Mouse (Mus musculus) cerebellum, postnatal 36 days (tissue): ENCODE measurements around the gene Tfpt.
"Not testable (repeated sequence)": the region's sequence is repeated elsewhere in the genome, so short reads cannot be mapped to it uniquely, and the experiment has no call there.

Experiments
- DNase-seq, 2 experiments: peaks; one replicate each; pipeline ENCODE4 v3.0.0; 2021 to 2022; ENCODE audit warnings: mixed read lengths in 2 of 2

The Tfpt gene

DNA sequence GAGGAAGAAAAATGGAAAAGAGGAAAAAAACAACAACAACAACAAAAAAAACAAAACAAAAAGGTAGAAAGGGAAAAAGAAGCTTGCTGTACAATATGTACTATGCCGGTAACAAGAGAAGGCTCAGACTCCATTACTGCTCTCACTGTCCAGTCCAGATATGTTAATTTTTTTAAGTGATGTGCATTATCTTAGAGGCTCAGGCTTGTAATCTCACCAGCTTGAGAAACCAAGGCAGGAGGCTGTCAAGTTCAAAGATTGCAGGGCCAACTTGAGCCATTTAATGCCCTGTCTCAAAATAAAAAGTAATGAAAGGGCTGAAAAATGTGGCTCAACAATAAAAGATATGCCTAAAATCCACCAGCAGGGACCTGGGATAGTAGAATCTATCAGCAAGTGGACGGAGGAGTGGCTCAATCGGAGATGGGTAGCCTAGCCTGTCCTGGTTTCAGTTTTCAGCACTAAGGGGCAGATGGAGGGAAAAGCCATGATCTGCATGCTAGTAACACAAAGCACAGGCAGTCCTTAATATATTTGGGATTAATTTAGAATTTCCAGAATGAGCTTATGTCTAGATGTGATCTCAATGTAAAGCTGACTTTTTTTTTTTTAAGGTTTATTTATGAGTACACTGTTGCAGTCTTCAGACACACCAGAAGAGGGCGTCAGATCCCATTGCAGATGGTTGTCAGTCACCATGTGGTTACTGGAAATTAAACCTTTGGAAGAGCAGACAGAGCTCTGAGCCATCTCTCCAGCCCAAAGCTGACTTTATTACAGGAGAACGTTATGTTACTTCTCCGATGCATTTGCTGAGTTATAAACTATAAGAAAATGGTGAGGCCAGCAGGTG, 13.1 kb downstream of the Tfpt start:
- DNase-seq: peak; percentile 56 to 71

DNA sequence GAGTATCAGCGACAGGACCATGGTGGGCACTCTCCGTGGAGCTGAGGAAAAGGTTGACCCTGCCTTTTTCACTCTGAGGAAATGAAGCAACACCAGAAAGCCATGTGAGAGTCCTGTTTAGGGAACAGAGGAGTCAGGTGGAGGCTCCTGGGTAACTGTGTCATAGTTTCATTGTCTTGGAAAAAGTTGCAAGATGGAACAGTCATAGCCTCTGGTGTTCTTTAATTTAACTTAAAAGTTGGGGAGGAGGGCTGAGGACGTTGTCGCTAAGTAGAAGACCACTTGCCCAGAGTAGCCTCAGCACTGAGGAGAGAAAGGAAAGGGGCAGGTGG, 13.7 kb downstream of the Tfpt start, which contains the start of gene Oscar:
Gene Oscar, minus strand, starts transcription at position 101 of the 332 bp plus-strand sequence.
- DNase-seq: no peak

DNA sequence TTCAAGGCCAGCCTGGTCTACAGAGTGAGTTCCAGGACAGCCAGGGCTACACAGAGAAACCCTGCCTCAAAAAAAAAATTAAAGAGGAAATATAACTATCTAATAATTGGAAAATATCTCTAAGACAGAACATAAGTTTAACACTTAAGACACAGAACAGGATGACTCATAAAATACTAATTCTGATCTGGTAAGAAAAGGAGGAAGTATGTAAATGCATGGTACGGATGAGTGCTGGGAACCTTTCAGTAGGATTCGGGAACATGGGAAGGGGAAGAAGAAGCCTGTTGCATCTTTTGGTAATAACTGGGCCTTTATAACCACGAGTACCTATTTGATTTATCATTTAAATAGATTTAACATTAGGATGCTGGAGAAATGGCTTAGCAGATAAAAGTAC, 15.7 kb downstream of the Tfpt start:
- DNase-seq: no peak

DNA sequence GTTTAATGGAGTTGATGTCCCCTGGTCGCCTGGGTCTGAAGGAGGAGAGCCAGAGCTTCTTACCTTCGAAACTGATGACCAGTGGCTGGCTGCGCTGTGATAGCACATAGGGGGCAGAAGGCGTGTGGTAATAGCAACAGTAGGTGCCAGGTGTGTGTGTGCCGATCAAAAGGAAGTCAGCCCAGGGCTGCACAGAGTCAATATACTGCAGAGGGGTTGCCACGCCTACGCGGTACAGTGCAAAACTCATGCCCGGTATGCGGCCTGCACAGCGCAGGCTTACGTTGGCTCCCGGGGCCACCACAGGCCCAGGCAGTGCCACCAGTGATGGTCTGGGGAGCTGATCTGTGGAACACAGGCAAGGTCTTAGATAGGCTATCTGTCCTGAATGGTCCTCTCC, 18.7 kb downstream of the Tfpt start:
- no peak for DNase-seq

DNA sequence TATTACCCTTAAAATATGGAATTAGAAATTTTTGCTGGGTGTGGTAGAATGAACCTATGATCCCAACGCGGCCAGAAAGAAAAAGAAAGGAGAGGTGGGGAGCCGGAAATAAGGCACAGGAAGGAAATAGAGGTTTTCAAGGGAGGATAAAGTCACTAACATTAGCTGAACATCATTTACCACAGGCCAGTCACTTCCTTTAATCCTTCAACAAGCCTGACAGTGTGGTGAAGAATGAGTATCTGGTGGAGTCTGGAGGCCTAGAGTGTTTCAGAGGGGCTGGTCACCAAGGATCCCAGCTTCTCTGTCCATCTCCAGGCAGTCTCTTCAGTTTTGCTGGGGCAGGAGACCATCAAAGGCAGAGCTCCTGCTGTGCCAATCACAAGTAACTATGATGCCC, 19.3 kb downstream of the Tfpt start:
- no peak for DNase-seq

DNA sequence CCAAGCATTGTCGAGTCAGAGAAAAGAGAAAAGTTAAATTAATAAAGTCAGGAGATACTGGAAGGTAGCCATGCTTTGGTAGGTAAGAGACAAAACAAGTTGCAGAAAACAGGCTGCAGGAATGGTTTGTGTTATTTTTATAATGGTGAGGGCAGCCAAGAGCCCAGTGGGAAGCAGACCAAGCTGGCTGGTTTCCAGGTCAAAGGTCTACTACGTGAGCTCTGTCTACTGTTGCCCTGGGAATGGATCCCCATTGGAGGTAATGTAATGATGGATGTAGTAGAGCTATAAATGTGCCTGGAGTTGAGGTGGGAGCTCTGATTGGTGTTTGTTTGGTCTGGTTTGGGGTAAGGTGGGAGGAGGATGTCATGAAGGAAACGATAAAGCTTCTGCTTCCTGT, 20.6 kb downstream of the Tfpt start:
- DNase-seq: no peak

DNA sequence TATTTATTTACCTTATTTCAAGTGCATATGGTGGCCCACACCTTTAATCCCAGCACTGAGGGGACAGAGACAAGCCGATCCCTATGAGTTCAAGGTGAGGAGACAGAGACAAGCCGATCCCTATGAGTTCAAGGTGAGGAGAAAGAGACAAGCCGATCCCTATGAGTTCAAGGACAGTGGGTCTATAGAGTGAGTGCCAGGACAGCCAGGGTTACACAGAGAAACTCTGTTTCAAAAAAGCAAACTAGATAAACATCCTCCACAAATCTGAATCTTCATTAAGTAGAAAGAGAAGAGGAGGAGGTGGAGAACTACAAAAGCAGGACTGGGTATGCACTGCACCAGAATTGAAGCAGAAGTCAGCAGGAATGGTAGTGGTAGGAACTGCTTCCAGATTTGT, 21.1 kb downstream of the Tfpt start:
- no peak for DNase-seq

DNA sequence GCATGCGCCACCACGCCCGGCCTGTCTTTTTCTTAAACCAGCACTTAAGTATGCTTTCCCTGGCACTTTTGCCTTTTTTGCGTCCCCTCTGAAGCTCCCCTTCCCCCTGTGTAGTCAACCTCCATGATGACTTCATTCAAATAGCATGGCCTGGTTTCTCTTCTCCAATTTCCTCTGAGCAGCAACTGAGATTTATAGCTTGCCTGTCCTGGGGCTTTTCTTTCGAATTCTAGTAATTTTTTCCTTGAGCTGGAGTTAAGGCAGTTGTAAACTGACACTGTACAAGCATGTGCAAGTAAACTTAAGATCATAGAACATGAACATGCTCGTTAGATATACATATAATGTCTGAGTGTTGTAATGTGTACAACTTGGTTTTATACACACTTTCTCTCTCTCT, 22.3 kb downstream of the Tfpt start:
- no peak for DNase-seq

DNA sequence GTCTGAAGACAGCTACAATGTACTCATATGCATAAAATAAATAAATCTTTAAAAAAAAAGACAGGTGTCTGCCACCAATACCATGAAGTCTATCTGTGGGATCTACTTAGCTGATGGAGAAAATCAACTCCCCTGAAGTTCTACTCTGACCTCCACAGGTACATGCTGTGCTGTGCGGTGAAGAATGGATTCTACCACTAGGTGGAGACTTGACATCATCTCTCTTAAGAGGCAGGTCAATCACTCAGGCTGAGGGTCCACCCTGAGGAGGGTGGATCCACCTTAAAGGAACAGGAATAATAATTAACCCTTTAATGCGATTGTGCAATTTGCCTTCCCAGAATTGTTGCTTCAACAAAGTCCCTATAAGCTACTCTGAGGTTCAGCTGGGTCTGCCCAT, 22.9 kb downstream of the Tfpt start:
- DNase-seq: no peak

DNA sequence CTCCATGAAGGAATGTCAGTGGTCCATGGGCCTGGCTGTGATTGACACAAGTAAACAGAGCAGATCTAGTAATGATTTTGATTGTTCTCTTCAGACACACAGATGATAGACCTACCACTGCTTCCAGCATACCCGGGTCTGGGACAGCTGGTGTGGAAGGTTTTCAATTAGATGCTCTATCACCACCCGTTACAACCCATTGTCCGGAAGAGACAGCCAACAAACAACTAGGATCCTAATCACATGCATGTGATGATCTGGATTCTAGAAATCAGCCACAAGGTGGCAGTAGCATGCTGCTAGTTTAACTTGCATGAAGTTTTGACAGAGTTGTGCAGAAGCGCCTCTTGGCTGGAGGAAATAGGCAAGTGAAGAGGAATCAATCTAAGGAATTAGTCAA, 28.6 kb downstream of the Tfpt start:
- peak; percentile 43 to 60 for DNase-seq

DNA sequence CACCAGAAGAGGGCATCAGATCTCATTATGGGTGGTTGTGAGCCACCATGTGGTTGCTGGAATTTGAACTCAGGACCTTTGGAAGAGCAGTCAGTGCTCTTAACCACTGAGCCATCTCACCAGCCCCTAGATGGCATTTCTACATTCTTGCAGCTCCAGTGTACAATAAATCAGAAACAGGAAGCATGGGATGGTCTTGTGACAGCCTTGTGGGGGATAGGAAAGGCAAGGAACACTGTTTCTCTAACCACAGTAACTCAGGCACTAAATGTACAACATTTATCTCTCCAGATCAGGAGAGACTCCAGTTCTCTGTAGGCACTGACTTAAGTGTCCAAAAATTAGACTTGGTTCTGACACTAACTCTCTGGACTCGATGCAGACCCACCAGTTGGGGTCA, 32.0 kb downstream of the Tfpt start:
- DNase-seq: not testable (repeated sequence)

DNA sequence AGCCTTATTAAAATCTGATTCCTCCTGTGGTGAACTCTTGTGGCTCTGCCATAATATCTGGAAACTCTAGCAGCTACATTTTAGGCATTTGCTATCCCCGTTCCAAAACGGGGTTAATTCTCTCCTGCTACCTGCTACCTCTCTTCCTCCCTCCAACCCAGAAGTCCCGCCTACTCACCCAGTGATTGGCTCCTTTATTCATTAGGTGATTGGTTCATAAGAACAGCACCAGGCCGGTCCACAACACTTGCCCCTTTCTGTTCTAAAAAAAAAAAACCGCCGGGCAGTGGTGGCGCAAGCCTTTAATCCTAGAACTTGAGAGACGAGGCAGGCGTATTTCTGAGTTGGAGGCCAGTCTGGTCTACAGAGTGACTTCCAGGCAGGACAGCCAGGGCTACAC, 34.6 kb downstream of the Tfpt start:
- DNase-seq: no peak

DNA sequence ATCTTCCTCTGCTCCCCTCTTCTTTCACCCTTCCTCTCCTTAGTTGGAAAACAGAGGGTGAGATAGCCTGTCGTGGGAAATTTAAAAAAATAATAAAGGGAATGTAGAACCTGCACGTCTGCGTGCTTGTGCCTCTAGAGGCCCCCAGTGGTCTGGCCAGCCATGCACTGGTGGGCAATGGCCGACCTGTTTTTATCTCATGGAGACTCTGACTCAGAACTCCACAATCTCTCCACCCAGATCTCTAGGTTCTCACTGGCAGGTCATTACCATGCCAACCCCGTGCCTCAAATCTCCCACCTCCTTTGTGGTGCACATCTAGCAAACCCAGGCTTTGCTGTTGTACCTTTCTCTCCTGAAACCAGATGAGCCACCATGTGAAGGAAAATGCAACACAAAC, 35.0 kb downstream of the Tfpt start:
- DNase-seq: no peak

DNA sequence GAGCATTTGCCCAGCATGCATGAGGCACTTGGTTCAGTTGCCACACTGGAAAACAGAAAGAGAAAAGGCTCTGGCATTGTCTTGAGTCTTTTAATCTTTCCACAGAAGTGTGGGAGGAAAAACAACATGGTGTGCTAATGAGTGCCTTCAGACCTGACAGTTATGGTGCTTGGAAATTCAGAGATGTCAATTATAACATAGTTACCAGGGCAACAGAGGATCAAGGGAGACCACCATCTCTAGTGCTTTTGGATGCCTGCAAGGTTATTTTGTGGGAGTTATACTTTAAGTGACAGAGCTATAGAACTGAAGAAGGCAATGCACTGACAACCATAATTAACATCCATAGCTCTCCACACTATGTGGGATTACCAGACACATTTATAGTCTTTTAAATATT, 35.9 kb downstream of the Tfpt start:
- no peak for DNase-seq

DNA sequence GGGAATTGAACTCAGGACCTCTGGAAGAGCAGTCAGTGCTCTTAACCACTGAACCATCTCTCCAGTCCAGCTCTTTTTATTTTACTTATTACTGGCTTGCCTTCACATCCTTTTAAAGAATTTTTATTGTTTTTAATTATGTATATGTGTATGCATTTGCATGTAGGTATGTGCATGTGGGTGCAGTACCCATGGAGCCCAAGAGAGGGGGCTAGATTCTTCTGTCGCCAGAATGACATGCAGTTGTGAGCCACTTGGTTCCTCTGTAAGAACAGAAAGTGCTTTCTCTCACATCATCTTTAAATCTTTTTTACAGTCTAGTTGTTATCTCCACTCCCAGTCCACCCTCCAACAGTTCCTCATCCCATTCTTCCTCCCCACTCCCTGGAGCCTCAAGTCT, 38.2 kb downstream of the Tfpt start:
- no peak for DNase-seq

DNA sequence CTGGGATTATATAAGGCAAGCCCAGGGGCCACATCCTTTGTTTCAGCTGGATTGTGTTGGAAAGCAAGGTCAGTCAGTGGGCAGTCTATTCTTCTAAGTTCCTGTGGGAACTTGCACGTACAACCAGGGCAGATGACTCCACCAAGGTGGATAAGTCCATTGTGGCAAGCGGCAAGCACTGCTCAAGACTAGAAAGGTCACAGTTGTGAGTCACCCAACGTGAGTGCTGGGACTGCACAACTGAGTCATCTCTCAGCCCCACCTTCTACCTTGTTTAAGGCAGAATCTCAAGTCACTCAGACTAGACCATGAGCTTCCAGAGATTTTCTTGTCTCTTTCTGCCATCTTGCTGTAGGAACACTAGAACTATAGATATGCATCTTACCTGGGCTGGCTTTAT, 39.2 kb downstream of the Tfpt start:
- DNase-seq: no peak

DNA sequence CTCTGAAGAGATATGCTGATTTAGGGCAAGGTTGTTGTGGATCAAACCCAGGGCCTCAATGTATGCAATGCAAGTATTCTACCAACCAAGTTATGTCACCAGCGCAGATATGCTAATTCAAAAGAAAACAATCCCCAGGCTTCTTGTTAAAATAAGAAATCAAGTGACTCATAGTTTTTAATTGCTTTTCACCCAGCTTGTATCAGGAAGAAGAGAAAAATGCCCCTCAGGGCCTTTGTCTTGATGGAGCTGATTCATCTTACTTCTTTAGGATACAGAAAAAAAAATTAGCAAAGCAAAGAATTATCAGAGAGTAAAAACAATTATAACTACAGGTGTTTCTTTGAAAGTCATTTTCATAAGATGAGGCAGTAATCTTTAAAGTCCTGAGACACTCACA, 42.4 kb downstream of the Tfpt start:
- DNase-seq: no peak

DNA sequence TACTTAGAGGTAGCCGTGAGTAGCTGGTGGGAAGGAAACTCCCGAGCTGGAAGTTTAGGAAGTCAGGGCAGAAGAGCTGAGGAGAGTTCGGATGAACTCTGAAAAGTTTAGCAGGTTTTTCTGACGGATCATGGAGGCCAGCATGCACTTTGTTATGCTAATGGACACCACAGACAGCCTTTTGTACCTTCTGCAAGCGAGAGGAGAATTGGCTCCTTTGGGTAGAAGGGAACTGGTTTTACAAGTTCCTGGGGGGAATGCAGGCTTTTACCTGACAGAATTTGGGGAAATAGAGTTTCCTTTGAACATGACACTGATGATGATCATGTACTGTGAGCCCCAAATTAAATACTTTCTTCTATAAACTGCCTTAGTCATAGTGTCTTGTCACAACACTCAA, 43.5 kb downstream of the Tfpt start:
- no peak for DNase-seq

DNA sequence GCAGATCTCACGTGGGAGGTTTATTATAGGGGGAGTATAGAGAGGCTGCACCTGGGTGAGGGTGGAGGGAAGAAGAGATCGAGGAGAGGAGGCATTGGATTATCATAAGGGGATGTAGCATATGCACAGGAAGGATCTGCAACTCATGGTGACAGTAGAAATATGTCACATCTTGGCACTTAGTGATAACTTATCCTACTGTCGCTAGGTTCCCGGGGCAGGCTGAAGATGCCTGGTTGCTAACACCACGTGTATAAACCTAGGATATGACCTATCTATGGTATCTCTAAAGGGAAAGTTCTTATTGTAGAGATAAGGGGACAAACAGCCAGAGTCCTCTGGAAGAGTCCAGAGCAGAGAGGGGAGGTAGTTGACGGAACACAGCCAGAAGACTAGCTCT, 44.0 kb downstream of the Tfpt start:
- DNase-seq: no peak

DNA sequence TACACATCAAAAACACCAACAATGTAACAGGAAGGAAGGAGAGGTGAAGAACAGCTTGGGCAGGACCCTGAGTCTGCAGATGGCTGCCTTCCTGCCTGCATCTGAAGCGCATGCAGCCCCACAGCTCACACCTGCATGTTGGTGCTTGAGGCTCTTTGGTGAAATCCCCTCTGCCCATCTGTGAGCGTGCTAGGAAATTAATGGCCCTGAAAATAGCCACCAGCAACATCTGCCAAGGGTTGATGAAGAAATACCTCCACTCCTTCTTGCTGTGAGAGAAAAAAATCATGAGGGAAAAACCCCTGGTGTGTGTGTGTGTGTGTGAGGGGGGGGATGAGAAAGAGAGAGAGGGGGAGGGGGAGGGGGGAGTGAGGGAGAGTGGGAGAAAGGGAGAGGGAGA, 49.7 kb downstream of the Tfpt start:
- no peak for DNase-seq

DNA sequence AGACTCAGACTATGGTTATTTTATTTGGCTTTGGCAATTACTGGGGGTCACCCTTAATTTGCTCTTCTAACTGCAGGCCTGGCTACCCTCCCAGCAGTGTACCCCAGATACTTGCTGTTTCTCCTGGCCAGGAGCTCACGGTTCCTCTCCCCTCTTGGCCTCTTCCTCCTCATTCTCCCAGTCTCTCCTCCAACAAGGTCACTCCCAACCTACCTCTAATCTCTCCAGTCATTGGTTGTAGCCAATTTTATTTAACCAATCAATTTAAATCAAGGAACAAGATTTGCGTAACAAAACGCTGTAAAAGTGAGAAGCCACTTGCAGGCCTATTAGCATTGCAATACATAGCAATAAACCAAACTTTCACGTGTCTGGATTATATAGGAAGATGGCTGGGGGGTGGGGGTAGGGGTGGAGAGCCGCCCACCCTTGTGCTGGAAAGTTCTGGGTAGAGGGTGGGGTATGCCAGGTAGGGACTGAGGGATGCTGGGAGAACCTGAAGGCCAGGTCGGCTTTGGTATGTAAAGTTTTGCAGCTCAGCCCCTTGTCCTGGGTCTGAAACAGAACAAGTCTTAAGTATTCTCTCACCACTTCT, 50.7 kb downstream of the Tfpt start:
- no peak for DNase-seq

DNA sequence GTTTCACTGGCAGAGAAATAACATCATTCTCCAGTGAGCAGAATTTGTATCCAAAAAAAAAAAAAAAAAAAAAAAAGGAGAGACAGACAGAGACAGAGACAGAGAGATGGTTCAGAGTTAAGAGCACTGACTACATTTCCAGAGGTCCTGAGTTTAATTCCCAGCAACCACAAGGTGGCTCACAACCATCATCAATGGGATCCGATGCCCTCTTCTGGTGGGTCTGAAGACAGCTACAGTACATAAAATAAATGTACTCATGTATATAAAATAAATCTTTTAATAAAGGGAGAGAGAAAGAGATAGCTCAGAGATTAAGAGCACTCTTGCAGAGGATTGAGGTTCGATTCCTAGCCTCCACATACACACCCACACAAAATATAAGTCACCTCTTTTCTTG, 51.5 kb downstream of the Tfpt start:
- no peak for DNase-seq

DNA sequence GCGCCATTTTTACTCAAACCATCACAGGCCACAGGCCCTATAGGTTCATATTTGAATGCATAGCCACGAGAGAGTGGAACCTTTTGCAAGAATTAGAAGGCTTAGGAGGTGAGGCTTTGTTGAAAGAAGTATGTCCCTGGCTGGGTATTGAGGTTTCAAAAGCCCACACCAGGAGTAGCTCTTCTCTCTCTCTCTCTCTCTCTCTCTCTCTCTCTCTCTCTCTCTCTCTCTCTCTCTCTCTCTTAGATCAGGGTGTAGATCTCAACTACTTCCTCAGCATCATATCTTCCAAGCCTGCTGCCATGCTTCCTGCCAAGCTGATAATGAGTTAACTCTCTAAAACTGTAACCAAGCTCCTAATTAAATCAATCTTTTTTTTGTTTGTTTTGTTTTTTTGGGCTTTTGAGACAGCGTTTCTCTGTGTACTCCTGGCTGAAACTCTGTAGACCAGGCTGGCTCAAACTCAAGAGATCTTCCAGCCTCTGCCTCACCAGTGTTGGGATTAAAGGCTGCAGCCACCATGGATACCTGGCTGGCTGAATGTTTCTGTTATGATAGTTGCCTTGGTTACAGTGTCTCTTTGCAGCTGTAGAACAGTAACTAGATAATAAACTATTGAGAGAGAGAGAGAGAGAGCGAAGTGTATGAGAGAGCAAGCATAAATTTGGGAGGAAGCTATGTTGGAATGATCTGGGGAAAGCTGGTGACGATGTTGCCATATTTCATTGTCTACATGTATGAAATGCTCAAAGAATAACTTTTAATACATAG, 53.2 kb downstream of the Tfpt start:
- no peak for DNase-seq

DNA sequence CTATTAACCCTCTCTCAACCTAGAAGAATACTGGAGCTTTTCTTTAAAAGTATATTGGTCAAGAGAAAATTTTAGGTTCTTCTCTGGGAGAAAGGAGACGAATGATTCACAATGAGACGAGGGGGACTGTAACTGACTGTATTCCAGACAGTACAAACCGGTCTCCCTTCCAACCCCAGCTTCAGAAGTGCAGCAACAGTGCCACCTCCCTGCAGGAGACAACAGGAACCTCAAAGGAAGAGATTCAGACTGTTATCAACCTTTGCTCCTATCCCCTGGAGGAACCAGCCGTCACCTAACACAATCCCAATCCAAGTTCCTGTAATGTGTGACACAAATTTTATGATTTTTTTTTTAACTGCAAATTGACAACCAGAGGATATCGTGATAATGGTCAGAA, 55.5 kb downstream of the Tfpt start:
- DNase-seq: no peak
